Mouse (Mus musculus): ENCODE data around the gene Apip.

GRCm38 (mm10) chr2:103118324-103119196, 45.1 kb downstream of the Apip start:
- TF ChIP-seq CTCF (IDR thresholded peaks at IDR 0.05; ENCODE audit: control insufficient read depth, insufficient read depth, low read length) (no peak), POLR2A (IDR thresholded peaks at IDR 0.05; ENCODE audit: borderline replicate concordance, control insufficient read depth, low read depth, low read length) (no peak)
